Mouse (Mus musculus) brain, embryonic 14.5 days (tissue): Measurements from ENCODE around the gene Tet2.

Source experiments
- CTCF ChIP-seq: fragments of 200-500 bp; IDR thresholded peaks from 2 replicates; pipeline ENCODE4 v1.5.1; 2012; ENCODE audit warnings: inconsistent platforms, mild to moderate bottlenecking, moderate library complexity, borderline replicate concordance; ENCODE audit not compliant: insufficient read depth, insufficient read length; ENCODE audit errors: extremely low read depth
- POLR2A ChIP-seq: fragments of 200-500 bp; IDR thresholded peaks from 2 replicates; pipeline ENCODE4 v1.6.1; 2012; ENCODE audit warnings: mild to moderate bottlenecking, inconsistent platforms, borderline replicate concordance; ENCODE audit not compliant: poor library complexity, insufficient read depth, insufficient read length, severe bottlenecking; ENCODE audit errors: extremely low read depth

- TF ChIP-seq POLR2A (no peak), CTCF (no peak)
Observed at GRCm38 (mm10) chr3:133532806-133533205, 12.1 kb downstream of the Tet2 start.
